Mouse (Mus musculus) liver, embryonic 14.5 days (tissue): Measurements from ENCODE around the gene Spocd1.

Source experiments
- CTCF ChIP-seq: IDR thresholded peaks from 2 replicates; pipeline ENCODE4 v1.5.1; 2016; ENCODE audit warnings: antibody characterized with exemption, low read depth, control low read depth
- EP300 ChIP-seq: IDR thresholded peaks from 2 replicates; pipeline ENCODE4 v1.6.1; 2016; ENCODE audit warnings: antibody characterized with exemption, low read depth

DNA sequence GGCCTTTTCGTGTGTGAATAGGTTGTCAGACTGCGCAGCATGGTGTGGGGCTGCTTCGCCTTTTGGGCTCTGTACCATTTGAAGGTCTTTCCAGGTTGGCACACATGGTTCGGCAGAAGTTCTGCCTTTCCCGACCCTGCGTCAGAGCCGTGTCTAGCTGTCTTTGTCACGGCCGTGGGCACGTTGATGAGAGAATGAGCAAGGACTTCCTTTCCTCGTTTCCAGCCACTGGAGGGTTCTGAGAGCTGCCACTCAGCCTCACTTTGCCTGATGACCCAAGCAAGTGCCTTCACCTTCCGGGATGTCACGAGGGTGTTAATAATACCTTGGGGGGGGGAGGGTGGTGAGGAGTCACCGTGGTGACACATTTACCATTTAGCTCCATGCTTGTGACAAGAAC lies 4.6 kb downstream of the Spocd1 start:
- no peak for TF ChIP-seq CTCF
- TF ChIP-seq EP300 = no peak
